Mouse (Mus musculus) heart, postnatal 14 days (tissue): ENCODE results near the gene Ssh1. TPM values are rescaled to one million over a fixed set of nuclear protein-coding genes. Genes with fewer than 3 reads are reported as not detected.

Source experiments
- DNase-seq, 2 experiments: peaks; one replicate each; pipeline ENCODE4 v3.0.0; 2021 to 2022
- intact Hi-C: fragments of 180-260 bp; cut with DNase I; formaldehyde crosslinking; loops from one replicate; pipeline ENCODE4 v1.15.1; 2025
- total RNA-seq, 2 experiments: library from RNA; stranded (reverse); gene quantifications; 2 replicates each; pipeline ENCODE4 v1.2.3; 2021

Ssh1 gene
- total RNA-seq, 2 experiments from 2014 or later: 13.0 to 13.9 TPM

GRCm38 (mm10) chr5:113999382-113999781 lies 5.7 kb upstream of the Ssh1 start:
- DNase-seq: no peak
- intact Hi-C loops: no loop called here

- DNase-seq: no peak
- intact Hi-C loops: no loop called here
Measured at GRCm38 (mm10) chr5:113996458-113996857, 2.8 kb upstream of the Ssh1 start.

- intact Hi-C loops: loop anchor here (2.0 kb wide), 1 partner anchor 34 kb away; no protein-coding TSS in a partner anchor
Measured at GRCm38 (mm10) chr5:113993031-113993486, 635 bp downstream of the Ssh1 start.

GRCm38 (mm10) chr5:113992339-113992831 lies 1.3 kb downstream of the Ssh1 start:
- DNase-seq: peak; percentile 47 to 49
- intact Hi-C loops: loop anchor here (2.0 kb wide), 1 partner anchor 34 kb away; no protein-coding TSS in a partner anchor

More at GRCm38 (mm10) chr5:113993031-113993486, 635 bp downstream of the Ssh1 start:
- DNase-seq: peak; percentile 55 to 66

- DNase-seq: no peak
- intact Hi-C loops: no loop called here
Measured at GRCm38 (mm10) chr5:113991141-113991540, 2.6 kb downstream of the Ssh1 start.

- no peak for DNase-seq
- intact Hi-C loops: no loop called here
Measured at GRCm38 (mm10) chr5:113990593-113990992, 3.1 kb downstream of the Ssh1 start.

- DNase-seq: no peak
- intact Hi-C loops: no loop called here
Measured at GRCm38 (mm10) chr5:113989437-113990024, 4.2 kb downstream of the Ssh1 start.

- DNase-seq: peak; percentile 74 to 78
- intact Hi-C loops: no loop called here
Measured at GRCm38 (mm10) chr5:113986182-113986961, 7.3 kb downstream of the Ssh1 start.

GRCm38 (mm10) chr5:113985737-113986136 lies 8.0 kb downstream of the Ssh1 start:
- intact Hi-C loops: no loop called here
- no peak for DNase-seq

- DNase-seq: no peak
- intact Hi-C loops: no loop called here
Measured at GRCm38 (mm10) chr5:113984025-113984740, 9.5 kb downstream of the Ssh1 start.

GRCm38 (mm10) chr5:113983541-113983940 lies 10.2 kb downstream of the Ssh1 start:
- intact Hi-C loops: no loop called here

GRCm38 (mm10) chr5:113981843-113982242 lies 11.9 kb downstream of the Ssh1 start:
- intact Hi-C loops: no loop called here

More at GRCm38 (mm10) chr5:113983541-113983940, 10.2 kb downstream of the Ssh1 start:
- no peak for DNase-seq

GRCm38 (mm10) chr5:113981171-113981570 lies 12.5 kb downstream of the Ssh1 start:
- intact Hi-C loops: no loop called here
- no peak for DNase-seq

More at GRCm38 (mm10) chr5:113981843-113982242, 11.9 kb downstream of the Ssh1 start:
- no peak for DNase-seq

- DNase-seq: no peak
- intact Hi-C loops: no loop called here
Measured at GRCm38 (mm10) chr5:113980511-113980910, 13.2 kb downstream of the Ssh1 start.

GRCm38 (mm10) chr5:113977309-113977708 lies 16.4 kb downstream of the Ssh1 start:
- intact Hi-C loops: no loop called here
- DNase-seq: peak in 1 of 2 experiments; percentile 36

- no peak for DNase-seq
- intact Hi-C loops: no loop called here
Measured at GRCm38 (mm10) chr5:113976597-113976996, 17.1 kb downstream of the Ssh1 start.

- intact Hi-C loops: loop anchor here (2.0 kb wide), 1 partner anchor 17 kb away; no protein-coding TSS in a partner anchor
- DNase-seq: peak; percentile 74 to 79
Measured at GRCm38 (mm10) chr5:113975538-113976215, 18.0 kb downstream of the Ssh1 start.

GRCm38 (mm10) chr5:113974576-113974975 lies 19.1 kb downstream of the Ssh1 start:
- DNase-seq: peak in 1 of 2 experiments; percentile 14
- intact Hi-C loops: loop anchor here (2.0 kb wide), 1 partner anchor 16 kb away; no protein-coding TSS in a partner anchor

- intact Hi-C loops: loop anchor here (2.0 kb wide), 1 partner anchor 15 kb away; no protein-coding TSS in a partner anchor
- DNase-seq: no peak
Measured at GRCm38 (mm10) chr5:113973790-113974189, 19.9 kb downstream of the Ssh1 start.
